Mouse (Mus musculus): ENCODE measurements around the gene Wdr6. TPM values are rescaled to one million over a fixed set of nuclear protein-coding genes. Genes with fewer than 3 reads are reported as not detected.
A peak's percentile ranks its signal among the peaks of the same experiment; 100 is the strongest.

Gene Wdr6
- polyA plus RNA-seq, 1 experiment from 2014 or later: 274 TPM

GRCm38 (mm10) chr9:108569381-108570206 lies 8.9 kb downstream of the Wdr6 start, which contains the start of gene Dalrd3:
Dalrd3 (plus strand) TSS chr9:108569886.
- Histone ChIP-seq H3K36me3 (ENCODE audit: control insufficient read depth, insufficient read depth, low read length) (peaks cover 54% of the 10 kb centered on the region), H3K4me3 (replicated peaks; ENCODE audit: low read depth, low read length) (peak within 1 kb of the TSS; percentile 53), H3K9me3 (ENCODE audit: control insufficient read depth, low read length) (no peaks in the 10 kb centered on the region), H3K4me1 (ENCODE audit: control insufficient read depth, insufficient read depth, low read length) (peaks cover 38% of the 10 kb centered on the region), H3K27me3 (ENCODE audit: control insufficient read depth, insufficient read depth, low read length) (no peaks in the 10 kb centered on the region), H3K9ac (replicated peaks; ENCODE audit: low read length) (peak within 1 kb of the TSS; percentile 62), H3K27ac (replicated peaks; ENCODE audit: low read depth, low read length) (peak within 1 kb of the TSS; percentile 60), H3K4me2 (ENCODE audit: low read length) (peak within 1 kb of the TSS; percentile 100)
- 7% methylated on average over 42 of the region's 42 CpGs for WGBS
- DNase-seq (peak; percentile 97), ATAC-seq (ENCODE audit: low FRiP score, low TSS enrichment) (peak; percentile 57)

- WGBS: 79% methylated on average over 17 of the region's 17 CpGs
- peaks cover 30% of the 10 kb centered on the region for H3K4me1 ChIP-seq (ENCODE audit: control insufficient read depth, insufficient read depth, low read length)
- H3K9me3 ChIP-seq (ENCODE audit: control insufficient read depth, low read length): no peaks in the 10 kb centered on the region
- peak overlapping the region; percentile 100 for H3K4me2 ChIP-seq (ENCODE audit: low read length)
- no peak overlapping the region for H3K27ac ChIP-seq (replicated peaks; ENCODE audit: low read depth, low read length)
- H3K27me3 ChIP-seq (ENCODE audit: control insufficient read depth, insufficient read depth, low read length): no peaks in the 10 kb centered on the region
- no peak overlapping the region for H3K9ac ChIP-seq (replicated peaks; ENCODE audit: low read length)
- peak overlapping the region; percentile 73 for H3K4me3 ChIP-seq (replicated peaks; ENCODE audit: low read depth, low read length)
- peaks cover 54% of the 10 kb centered on the region for H3K36me3 ChIP-seq (ENCODE audit: control insufficient read depth, insufficient read depth, low read length)
- ATAC-seq (ENCODE audit: low FRiP score, low TSS enrichment) (no peak), DNase-seq (no peak)
Measured at GRCm38 (mm10) chr9:108568511-108568921, 10.0 kb downstream of the Wdr6 start.

- Histone ChIP-seq H3K4me3 (replicated peaks; ENCODE audit: low read depth, low read length) (peak overlapping the region; percentile 73), H3K9ac (replicated peaks; ENCODE audit: low read length) (peak overlapping the region; percentile 84), H3K4me2 (ENCODE audit: low read length) (peak overlapping the region; percentile 100), H3K9me3 (ENCODE audit: control insufficient read depth, low read length) (no peaks in the 10 kb centered on the region), H3K4me1 (ENCODE audit: control insufficient read depth, insufficient read depth, low read length) (peaks cover 30% of the 10 kb centered on the region), H3K36me3 (ENCODE audit: control insufficient read depth, insufficient read depth, low read length) (peaks cover 54% of the 10 kb centered on the region), H3K27me3 (ENCODE audit: control insufficient read depth, insufficient read depth, low read length) (no peaks in the 10 kb centered on the region), H3K27ac (replicated peaks; ENCODE audit: low read depth, low read length) (peak overlapping the region; percentile 96)
- 10% methylated on average over 18 of the region's 18 CpGs for WGBS
- ATAC-seq (ENCODE audit: low FRiP score, low TSS enrichment): no peak
- DNase-seq: no peak
Measured at GRCm38 (mm10) chr9:108567931-108568419, 10.6 kb downstream of the Wdr6 start.

- peak within 1 kb of the TSS; percentile 100 for H3K4me2 ChIP-seq (ENCODE audit: low read length)
- H3K4me3 ChIP-seq (replicated peaks; ENCODE audit: low read depth, low read length): peak within 1 kb of the TSS; percentile 73
- H3K4me1 ChIP-seq (ENCODE audit: control insufficient read depth, insufficient read depth, low read length): peaks cover 30% of the 10 kb centered on the region
- ATAC-seq (ENCODE audit: low FRiP score, low TSS enrichment) (peak; percentile 85), DNase-seq (peak; percentile 97)
- under 1% methylated on average over 73 of the region's 73 CpGs for WGBS
- H3K27ac ChIP-seq (replicated peaks; ENCODE audit: low read depth, low read length): peak within 1 kb of the TSS; percentile 96
- no peaks in the 10 kb centered on the region for H3K27me3 ChIP-seq (ENCODE audit: control insufficient read depth, insufficient read depth, low read length)
- H3K9me3 ChIP-seq (ENCODE audit: control insufficient read depth, low read length): no peaks in the 10 kb centered on the region
- H3K36me3 ChIP-seq (ENCODE audit: control insufficient read depth, insufficient read depth, low read length): peaks cover 50% of the 10 kb centered on the region
- H3K9ac ChIP-seq (replicated peaks; ENCODE audit: low read length): peak within 1 kb of the TSS; percentile 84
Measured at GRCm38 (mm10) chr9:108566815-108567776, 11.4 kb downstream of the Wdr6 start, which contains the start of gene Ndufaf3. Ndufaf3 (minus strand) TSS chr9:108567434.

GRCm38 (mm10) chr9:108565881-108566814 lies 12.4 kb downstream of the Wdr6 start:
- H3K27me3 ChIP-seq (ENCODE audit: control insufficient read depth, insufficient read depth, low read length): no peaks in the 10 kb centered on the region
- H3K4me2 ChIP-seq (ENCODE audit: low read length): peak overlapping the region; percentile 100
- H3K27ac ChIP-seq (replicated peaks; ENCODE audit: low read depth, low read length): peak overlapping the region; percentile 96
- no peaks in the 10 kb centered on the region for H3K9me3 ChIP-seq (ENCODE audit: control insufficient read depth, low read length)
- WGBS: 12% methylated on average over 35 of the region's 35 CpGs
- H3K4me3 ChIP-seq (replicated peaks; ENCODE audit: low read depth, low read length): peak overlapping the region; percentile 73
- H3K36me3 ChIP-seq (ENCODE audit: control insufficient read depth, insufficient read depth, low read length): peaks cover 44% of the 10 kb centered on the region
- DNase-seq (no peak), ATAC-seq (ENCODE audit: low FRiP score, low TSS enrichment) (no peak)
- peak overlapping the region; percentile 84 for H3K9ac ChIP-seq (replicated peaks; ENCODE audit: low read length)
- peaks cover 34% of the 10 kb centered on the region for H3K4me1 ChIP-seq (ENCODE audit: control insufficient read depth, insufficient read depth, low read length)

- Histone ChIP-seq H3K27me3 (ENCODE audit: control insufficient read depth, insufficient read depth, low read length) (no peaks in the 10 kb centered on the region), H3K36me3 (ENCODE audit: control insufficient read depth, insufficient read depth, low read length) (peaks cover 43% of the 10 kb centered on the region), H3K4me1 (ENCODE audit: control insufficient read depth, insufficient read depth, low read length) (peaks cover 26% of the 10 kb centered on the region), H3K27ac (replicated peaks; ENCODE audit: low read depth, low read length) (no peak overlapping the region), H3K4me3 (replicated peaks; ENCODE audit: low read depth, low read length) (no peak overlapping the region), H3K4me2 (ENCODE audit: low read length) (no peak overlapping the region), H3K9me3 (ENCODE audit: control insufficient read depth, low read length) (no peaks in the 10 kb centered on the region), H3K9ac (replicated peaks; ENCODE audit: low read length) (no peak overlapping the region)
- 89% methylated on average over 7 of the region's 7 CpGs for WGBS
- no peak for DNase-seq
- no peak for ATAC-seq (ENCODE audit: low FRiP score, low TSS enrichment)
Measured at GRCm38 (mm10) chr9:108564131-108564530, 14.4 kb downstream of the Wdr6 start.

- Histone ChIP-seq H3K4me1 (ENCODE audit: control insufficient read depth, insufficient read depth, low read length) (peaks cover 25% of the 10 kb centered on the region), H3K9me3 (ENCODE audit: control insufficient read depth, low read length) (no peaks in the 10 kb centered on the region), H3K4me2 (ENCODE audit: low read length) (no peak overlapping the region), H3K27ac (replicated peaks; ENCODE audit: low read depth, low read length) (no peak overlapping the region), H3K36me3 (ENCODE audit: control insufficient read depth, insufficient read depth, low read length) (peaks cover 48% of the 10 kb centered on the region), H3K4me3 (replicated peaks; ENCODE audit: low read depth, low read length) (no peak overlapping the region), H3K27me3 (ENCODE audit: control insufficient read depth, insufficient read depth, low read length) (no peaks in the 10 kb centered on the region), H3K9ac (replicated peaks; ENCODE audit: low read length) (no peak overlapping the region)
- DNase-seq: no peak
- ATAC-seq (ENCODE audit: low FRiP score, low TSS enrichment): no peak
- WGBS: 96% methylated on average over 8 of the region's 8 CpGs
Measured at GRCm38 (mm10) chr9:108563671-108564070, 14.9 kb downstream of the Wdr6 start.
